Mouse (Mus musculus): ENCODE results near the gene Mrps12.
A peak's percentile ranks its signal among the peaks of the same experiment; 100 is the strongest.
"Not testable (repeated sequence)": the region's sequence is repeated elsewhere in the genome, so short reads cannot be mapped to it uniquely, and the experiment has no call there.

Gene Mrps12

DNA sequence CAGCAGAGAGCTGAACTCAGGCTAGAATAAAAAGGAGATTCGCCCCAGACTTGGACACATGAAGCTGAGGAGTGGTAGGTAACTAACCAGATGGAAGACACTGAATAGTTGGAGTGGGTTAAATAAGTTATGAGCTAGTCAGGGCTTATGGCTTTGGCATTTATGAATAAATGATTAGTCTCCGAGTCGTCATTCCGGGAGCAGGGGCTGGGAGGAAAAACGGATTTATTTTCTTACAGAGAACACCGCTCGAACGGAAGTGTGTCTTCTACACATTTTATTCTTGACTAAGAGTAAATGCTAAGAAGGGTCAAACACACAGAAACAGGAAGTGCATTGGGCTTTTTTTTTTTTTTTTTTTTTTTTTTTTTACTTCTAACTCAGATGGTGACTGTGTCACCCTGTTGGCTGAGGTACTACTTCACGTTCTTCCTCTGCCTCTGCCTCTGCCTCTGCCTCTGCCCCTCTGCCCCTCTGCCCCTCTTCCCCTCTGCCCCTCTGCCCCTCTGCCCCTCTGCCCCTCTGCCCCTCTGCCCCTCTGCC, 38.9 kb downstream of the Mrps12 start:
- no peak for DNase-seq

DNA sequence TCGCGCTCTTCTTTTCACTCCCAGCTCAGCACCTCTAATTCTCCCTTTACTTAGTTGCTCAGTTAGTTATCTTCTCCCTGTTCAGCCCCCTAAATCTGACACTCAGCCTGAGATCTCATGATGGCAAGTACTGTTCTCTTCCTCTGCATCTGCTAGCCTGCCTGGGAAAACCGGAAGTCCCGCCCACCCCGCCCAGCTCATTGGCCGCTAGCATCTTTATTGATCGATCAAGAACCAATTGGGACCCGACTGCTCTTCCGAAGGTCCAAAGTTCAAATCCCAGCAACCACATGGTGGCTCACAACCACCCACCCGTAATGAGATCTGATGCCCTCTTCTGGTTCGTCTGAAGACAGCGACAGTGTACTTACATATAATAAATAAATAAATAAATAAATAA, 40.3 kb downstream of the Mrps12 start:
- not testable (repeated sequence) for DNase-seq

DNA sequence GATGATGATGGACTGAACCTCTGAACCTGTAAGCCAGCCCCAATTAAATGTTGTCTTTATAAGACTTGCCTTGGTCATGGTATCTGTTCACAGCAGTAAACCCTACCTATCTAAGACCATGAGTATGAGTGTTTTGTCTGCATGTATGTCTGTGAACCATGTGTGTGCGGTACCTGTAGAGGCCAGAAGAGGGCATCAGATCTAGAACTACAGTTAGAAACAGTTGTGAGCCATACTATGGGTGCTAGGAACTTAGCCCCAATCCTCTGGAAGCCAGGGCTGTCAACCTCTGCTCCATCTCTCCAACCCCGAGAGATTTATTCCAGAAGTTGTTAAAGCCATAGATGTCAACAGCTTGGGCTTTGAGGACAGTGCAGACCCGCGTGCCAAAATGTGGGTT, 41.4 kb downstream of the Mrps12 start:
- DNase-seq = no peak

DNA sequence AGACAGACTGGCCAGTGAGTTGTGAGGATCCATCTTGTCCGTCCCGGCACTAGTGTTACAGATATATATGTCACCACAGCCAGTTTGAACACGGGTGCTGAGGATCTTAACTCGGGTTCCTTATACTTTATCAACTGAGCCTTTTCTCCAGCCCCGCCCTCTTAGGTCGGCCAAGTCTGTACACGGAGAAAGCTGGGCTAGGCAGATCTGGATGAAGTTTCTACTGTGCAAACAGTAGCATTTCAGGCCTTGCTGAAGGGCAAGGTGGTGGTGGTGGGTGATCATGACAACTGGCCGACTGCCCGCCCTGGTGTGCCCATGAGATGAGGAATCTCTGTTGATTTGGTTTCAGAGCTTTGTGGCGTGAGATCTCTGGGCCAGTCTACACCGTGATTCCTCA, 44.3 kb downstream of the Mrps12 start:
- DNase-seq = no peak

DNA sequence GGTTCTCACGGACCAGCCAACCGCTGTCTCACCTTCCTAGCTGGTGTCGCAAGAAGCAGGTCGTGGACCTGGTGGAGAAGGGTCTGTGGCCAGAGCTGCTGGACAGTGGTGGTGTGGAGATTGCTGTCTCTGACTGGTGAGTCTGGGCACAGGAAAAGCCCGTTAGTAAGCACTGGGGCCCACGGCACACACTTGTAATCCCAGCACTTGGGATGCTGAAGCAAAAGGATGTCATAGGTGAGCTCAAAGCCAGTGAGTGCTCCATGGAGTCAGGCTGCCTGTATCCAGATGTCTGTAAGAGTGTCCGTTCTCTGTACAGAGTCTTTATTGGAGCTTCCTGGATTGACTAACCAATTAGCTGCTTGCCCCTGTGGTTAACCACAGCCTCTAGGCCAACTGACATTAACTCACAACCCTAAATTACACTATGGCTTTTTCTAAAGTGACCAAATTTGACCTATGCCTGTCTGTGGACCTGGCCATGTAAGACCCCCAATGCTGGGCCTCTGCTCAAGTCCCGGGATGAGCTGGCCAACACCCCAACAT, 46.6 kb downstream of the Mrps12 start:
- DNase-seq = no peak

DNA sequence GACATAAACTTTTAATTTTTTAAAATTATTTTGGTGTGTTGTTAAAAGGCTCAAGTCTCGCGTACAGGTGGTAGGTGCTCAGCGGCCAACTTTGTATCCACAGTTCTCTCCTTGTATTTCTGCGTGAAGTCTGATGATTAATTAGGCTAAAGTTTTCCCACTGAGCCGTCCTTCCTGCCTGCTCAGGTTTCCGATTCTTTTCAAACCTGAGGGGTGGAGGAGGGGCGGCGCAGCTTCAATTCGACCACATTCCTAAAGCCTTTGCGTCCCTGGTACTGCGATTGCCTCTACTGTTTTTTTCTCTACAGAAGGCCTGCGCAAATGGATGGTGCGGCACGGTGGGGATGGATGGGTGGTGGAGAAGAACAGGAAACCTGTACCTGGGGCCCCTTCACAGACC, 47.2 kb downstream of the Mrps12 start:
- peak; percentile 40 to 65 for DNase-seq

DNA sequence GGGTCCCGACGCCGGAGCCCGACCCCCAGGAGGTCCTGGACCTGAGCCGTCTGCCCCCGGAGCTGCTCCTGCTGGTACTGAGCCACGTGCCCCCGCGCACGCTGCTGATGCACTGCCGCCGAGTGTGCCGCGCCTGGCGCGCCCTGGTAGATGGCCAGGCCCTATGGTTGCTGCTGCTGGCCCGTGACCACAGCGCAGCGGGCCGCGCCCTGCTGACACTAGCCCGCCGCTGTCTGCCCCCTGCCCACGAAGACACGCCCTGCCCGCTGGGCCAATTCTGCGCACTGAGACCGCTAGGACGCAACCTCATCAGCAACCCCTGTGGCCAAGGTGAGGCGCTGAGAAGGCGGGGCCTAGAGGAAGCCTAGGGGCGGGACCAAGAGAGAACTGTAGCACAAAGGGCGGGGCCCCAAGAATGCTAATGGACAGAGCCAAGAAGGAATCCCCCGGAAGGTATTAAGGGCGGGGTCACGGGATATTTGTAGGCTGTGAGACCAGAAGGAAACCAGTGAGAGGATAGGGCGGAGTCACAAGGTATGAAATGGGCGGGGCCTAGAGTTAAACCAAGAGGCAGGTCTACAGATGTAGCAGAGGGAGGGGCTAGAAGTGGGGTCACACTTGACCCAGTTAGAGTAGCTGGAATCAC, 48.2 kb downstream of the Mrps12 start:
- DNase-seq = peak; percentile 84 to 92

DNA sequence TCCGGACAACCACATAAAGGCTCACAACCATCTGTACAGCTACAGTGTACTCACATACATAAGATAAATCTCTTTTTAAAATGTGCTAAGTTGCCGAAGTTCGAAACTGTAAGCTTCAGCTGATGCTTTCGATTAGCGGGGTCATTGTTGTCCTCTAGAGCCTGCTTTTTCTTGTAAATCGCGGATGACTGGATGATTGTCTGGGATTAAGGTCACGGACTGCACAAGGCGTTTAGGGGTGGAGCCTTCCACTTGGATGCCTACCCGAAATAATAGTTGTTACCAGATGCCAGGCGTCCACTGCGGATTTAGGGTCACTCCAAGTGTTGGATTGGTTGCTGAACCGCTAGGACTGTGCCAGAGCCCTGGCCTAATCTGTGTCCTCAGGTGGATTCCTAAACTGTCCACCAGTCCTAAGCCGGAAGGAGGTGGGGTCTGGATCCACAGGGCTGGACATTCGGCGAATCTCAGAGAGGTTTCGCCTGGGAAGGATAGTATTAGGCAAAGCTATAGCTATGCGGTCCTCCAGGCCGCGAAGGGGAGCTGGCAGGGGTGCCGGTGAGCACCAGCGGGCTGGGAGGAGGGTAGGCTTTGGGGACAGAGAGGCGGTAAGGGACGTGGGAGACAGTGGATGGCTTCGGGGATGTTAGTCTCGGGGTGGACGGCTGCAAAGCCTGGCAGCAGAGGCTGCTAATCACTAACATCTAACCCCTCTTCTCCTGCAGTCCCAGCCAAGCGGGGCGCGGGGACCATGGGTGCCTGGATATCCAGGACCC, 48.9 kb downstream of the Mrps12 start, which contains the start of gene Fbxo27:
TSS of gene Fbxo27 (plus strand) at position 305 of the 776 bp plus-strand sequence.
- DNase-seq = peak; percentile 48 to 56

DNA sequence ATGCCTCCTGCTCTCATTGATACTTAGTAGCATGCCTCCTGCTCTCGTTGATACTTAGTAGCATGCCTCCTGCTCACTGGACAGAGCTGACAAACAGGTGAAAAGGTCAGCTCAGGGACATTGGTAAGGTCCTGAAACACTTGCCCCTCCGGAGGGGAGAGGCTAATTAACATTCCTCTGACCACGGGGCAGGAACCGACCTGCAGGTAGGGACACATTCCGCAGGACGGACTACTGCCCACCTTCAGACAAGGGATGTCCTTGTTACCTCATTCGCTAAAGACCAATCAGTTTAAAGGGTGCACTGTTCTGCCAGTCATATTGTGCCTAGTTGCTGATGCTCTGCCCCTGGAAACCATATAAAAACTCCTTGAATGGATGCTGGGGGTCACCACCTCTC, 50.5 kb downstream of the Mrps12 start:
- DNase-seq = no peak
